Mouse (Mus musculus): Measurements from ENCODE around the gene Gm16427. TPM values are rescaled to one million over a fixed set of nuclear protein-coding genes. Genes with fewer than 3 reads are reported as not detected.

Gm16427 gene
- total RNA-seq (2023), result not detected

DNA sequence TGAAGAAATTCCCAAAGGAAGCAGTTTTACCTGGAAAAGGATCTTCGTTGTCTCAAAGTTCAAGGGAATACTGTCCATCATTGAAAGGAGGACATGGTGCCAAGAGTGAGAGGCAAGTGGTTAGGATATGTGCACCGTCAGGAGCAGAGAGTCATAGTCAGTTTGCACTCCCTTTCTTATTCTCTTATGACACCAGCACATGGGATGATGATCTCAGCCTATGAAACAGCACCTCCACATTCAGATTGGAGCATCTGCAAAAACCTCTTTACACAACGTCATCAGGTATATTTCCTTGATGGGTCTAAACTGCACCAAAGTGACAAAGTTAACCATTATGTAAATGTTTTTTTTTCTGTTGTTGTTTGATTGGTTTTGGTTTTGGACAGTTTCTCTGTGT lies at the start of gene Gm16427:
Gene Gm16427 (minus strand): TSS at position 101 of the 400 bp plus-strand sequence.

Other genes starting within 250 kb of the Gm16427 start
- not detected for gene C87414, start 131.4 kb upstream of the Gm16427 start, total RNA-seq (2023)

Measured in B cell, adult 67 days (primary cell).